Mouse (Mus musculus) lung, postnatal 0 days (tissue): ENCODE results near the gene Pxk.

Source experiments
- CTCF ChIP-seq: IDR thresholded peaks from 2 replicates; pipeline ENCODE4 v1.5.1; 2016; ENCODE audit warnings: antibody characterized with exemption, mild to moderate bottlenecking
- EP300 ChIP-seq: IDR thresholded peaks from 2 replicates; pipeline ENCODE4 v1.6.1; 2016; ENCODE audit warnings: antibody characterized with exemption, mild to moderate bottlenecking, control low read depth

DNA sequence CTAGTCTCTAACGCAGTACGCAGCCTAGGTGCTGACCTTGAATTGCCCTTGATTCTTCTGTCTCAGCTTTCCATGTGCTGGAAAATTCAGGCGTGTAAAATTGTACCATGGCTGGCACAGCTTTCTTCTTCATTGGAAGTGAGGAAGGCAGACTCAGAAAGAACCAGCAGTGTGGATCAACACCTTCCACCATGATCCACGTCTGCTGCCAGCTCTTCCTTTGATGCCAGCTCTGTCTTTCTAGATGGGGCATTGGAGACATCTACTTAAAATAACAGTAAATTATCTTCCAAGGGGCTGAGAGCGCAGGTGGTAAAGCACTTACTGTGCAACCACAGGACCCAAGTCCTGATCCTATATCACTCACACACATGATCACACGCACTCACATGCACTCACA is 94.7 kb downstream of the Pxk start:
- TF ChIP-seq EP300 (no peak), CTCF (no peak)
